Mouse (Mus musculus) heart, embryonic 13.5 days (tissue): Measurements from ENCODE around the gene Syn3. TPM values are rescaled to one million over a fixed set of nuclear protein-coding genes. Genes with fewer than 3 reads are reported as not detected.
"Not testable (repeated sequence)": the region's sequence is repeated elsewhere in the genome, so short reads cannot be mapped to it uniquely, and the experiment has no call there.

Experiments
- ATAC-seq: fragments of 200-750 bp; cut with Nextera tagmentation; 2 replicates; pipeline ENCODE4 v1.8.0; 2017; ENCODE audit warnings: moderate TSS enrichment; ENCODE audit not compliant: insufficient number of reproducible peaks, low FRiP score, low TSS enrichment; ENCODE audit errors: extremely low read depth
- H3K27ac ChIP-seq: fragments of 300-500 bp; sonication (generic); replicated peaks from 2 replicates; pipeline ENCODE4 v1.5.1; 2015; ENCODE audit warnings: moderate library complexity, mild to moderate bottlenecking, inconsistent platforms
- H3K27me3 ChIP-seq: fragments of 300-500 bp; sonication (generic); replicated peaks from 2 replicates; pipeline ENCODE4 v1.6.1; 2015; ENCODE audit warnings: mild to moderate bottlenecking, inconsistent platforms
- H3K36me3 ChIP-seq: fragments of 300-500 bp; sonication (generic); 2 replicates; pipeline ENCODE4 v1.6.1; 2015; ENCODE audit warnings: mild to moderate bottlenecking, inconsistent platforms
- H3K4me1 ChIP-seq: fragments of 300-500 bp; sonication (generic); 2 replicates; pipeline ENCODE4 v1.6.1; 2015; ENCODE audit warnings: inconsistent platforms
- H3K4me2 ChIP-seq: fragments of 300-500 bp; sonication (generic); 2 replicates; pipeline ENCODE4 v1.6.1; 2015; ENCODE audit warnings: inconsistent platforms, mild to moderate bottlenecking, moderate library complexity
- H3K4me3 ChIP-seq: fragments of 300-500 bp; sonication (generic); 2 replicates; pipeline ENCODE4 v1.5.1; 2015; ENCODE audit warnings: moderate library complexity, mild to moderate bottlenecking, inconsistent platforms
- H3K9ac ChIP-seq: fragments of 300-500 bp; sonication (generic); 2 replicates; pipeline ENCODE4 v1.6.1; 2015; ENCODE audit warnings: inconsistent platforms, mild to moderate bottlenecking, moderate library complexity
- H3K9me3 ChIP-seq: fragments of 300-500 bp; sonication (generic); 2 replicates; pipeline ENCODE4 v1.6.1; 2016; ENCODE audit warnings: inconsistent platforms
- WGBS: fragments of 180-500 bp; shearing (Covaris S2); methylation state at CpG from one replicate; pipeline ENCODE4 v1.1.7; 2015; ENCODE audit warnings: mixed read lengths; 5-methylcytosine and 5-hydroxymethylcytosine counted together
- polyA plus RNA-seq: library from polyadenylated mRNA; unstranded; fragments of >200 nt; fragmentation: Nextera tagmentation; extraction: Ambion mirVana; gene quantifications from 2 replicates; pipeline ENCODE4 v1.2.1, GENCODE M21; 2015

Syn3 gene
- polyA plus RNA-seq, 1 experiment from 2014 or later, result 1.5 TPM

DNA sequence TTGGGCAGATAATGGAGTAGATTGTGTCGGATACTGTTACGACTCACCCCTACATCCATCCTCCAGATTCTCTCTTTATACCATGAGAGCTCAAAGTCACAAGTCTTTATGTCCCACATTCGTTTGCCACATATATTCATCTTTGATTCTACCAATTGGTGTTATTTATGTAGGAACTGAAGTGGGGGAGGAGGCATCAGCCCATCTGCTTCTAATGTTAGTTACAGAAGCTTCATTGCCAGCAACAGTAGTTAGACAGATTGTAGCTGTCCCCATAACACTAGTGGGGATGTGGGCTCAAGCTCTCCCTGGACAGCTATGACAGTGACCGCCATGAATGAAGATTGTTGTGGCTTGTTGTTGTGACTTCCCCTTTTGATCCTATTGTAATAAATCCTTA is 59.1 kb downstream of the Syn3 start:
- no peaks in the 10 kb centered on the region; the same call in 1 of the 2 replicates for H3K27me3 ChIP-seq
- no peak for ATAC-seq
- H3K36me3 ChIP-seq, result no peaks in the 10 kb centered on the region
- no peak overlapping the region for H3K4me3 ChIP-seq
- no peaks in the 10 kb centered on the region for H3K4me1 ChIP-seq
- H3K9ac ChIP-seq, result no peak overlapping the region
- 75% methylated on average over 4 of the region's 4 CpGs for WGBS
- H3K9me3 ChIP-seq, result no peaks in the 10 kb centered on the region
- H3K4me2 ChIP-seq, result no peak overlapping the region
- no peak overlapping the region for H3K27ac ChIP-seq

DNA sequence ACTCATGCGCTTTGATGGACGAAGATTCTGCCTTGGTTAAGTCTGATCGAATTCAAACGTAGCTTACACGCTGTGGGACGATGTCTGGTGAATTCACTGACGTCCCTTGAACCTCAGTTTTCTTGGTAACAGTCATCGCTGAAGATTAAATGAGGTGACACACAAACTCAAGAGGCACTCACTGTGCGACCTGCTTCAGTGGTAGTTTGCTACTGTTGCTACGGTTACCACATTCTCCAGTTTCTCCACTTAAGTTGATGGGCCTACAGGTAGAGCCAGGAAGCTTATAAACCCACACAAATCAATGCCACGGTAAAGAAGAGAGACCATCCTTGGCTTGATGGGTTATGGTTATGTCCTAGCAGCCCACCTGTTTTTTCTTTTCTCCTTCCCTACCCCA is 61.4 kb downstream of the Syn3 start:
- ATAC-seq, result no peak
- 82% methylated on average over 11 of the region's 11 CpGs for WGBS
- Histone ChIP-seq H3K27ac (no peak overlapping the region), H3K4me3 (no peak overlapping the region), H3K4me2 (no peak overlapping the region), H3K27me3 (no peaks in the 10 kb centered on the region; the same call in 1 of the 2 replicates), H3K9ac (no peak overlapping the region), H3K9me3 (no peaks in the 10 kb centered on the region), H3K4me1 (no peaks in the 10 kb centered on the region), H3K36me3 (no peaks in the 10 kb centered on the region)

DNA sequence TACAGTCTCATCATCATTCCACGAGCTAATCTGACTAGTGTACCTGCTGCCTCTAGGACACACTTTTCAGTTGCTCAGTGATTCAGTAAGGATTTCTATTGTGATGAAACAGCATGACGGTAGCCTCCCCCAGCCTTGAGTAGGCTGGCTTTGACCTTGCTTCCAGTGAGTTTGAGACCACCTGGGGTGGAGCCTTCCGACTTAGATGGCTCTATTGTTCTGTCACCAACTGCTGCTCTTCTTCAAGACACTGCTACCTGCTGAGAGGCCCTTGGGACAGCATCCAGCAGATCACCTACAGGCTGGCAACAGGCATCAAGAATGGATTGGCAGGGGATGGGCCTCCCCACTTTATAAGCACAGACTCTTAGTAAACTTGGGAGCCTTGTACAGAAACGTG is 63.7 kb downstream of the Syn3 start:
- H3K27ac ChIP-seq, H3K36me3 ChIP-seq, H3K9me3 ChIP-seq, ATAC-seq, H3K4me1 ChIP-seq, H3K4me2 ChIP-seq, H3K9ac ChIP-seq, H3K4me3 ChIP-seq, H3K27me3 ChIP-seq: not testable (repeated sequence)
- 64% methylated on average over 4 of the region's 4 CpGs for WGBS

DNA sequence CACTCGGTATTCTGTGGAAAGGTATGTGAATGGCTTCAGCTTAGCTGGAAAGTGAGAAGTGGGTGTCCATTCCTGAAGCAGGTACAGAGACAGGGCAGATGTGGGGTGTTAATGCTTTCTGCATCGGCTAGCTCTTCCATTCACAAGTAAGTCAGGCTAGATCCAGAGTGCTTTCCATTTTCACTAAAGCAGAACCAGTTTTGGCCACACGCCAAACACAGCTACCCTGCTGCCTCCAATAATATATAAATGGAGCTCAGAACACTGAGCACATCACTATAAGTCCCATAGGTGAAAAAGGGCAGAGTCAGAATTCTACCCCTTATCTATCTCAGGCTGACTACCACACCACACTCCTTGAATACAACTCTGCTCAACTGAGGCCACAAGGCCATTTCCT is 69.0 kb downstream of the Syn3 start:
- no peak overlapping the region for H3K4me2 ChIP-seq
- H3K36me3 ChIP-seq, result no peaks in the 10 kb centered on the region
- H3K9me3 ChIP-seq, result no peaks in the 10 kb centered on the region
- no peak for ATAC-seq
- no peak overlapping the region for H3K4me3 ChIP-seq
- H3K27ac ChIP-seq, result no peak overlapping the region
- 63% methylated on average over 3 of the region's 3 CpGs for WGBS
- H3K27me3 ChIP-seq, result no peaks in the 10 kb centered on the region; the same call in 1 of the 2 replicates
- peaks cover 25% of the 10 kb centered on the region for H3K4me1 ChIP-seq
- no peak overlapping the region for H3K9ac ChIP-seq

DNA sequence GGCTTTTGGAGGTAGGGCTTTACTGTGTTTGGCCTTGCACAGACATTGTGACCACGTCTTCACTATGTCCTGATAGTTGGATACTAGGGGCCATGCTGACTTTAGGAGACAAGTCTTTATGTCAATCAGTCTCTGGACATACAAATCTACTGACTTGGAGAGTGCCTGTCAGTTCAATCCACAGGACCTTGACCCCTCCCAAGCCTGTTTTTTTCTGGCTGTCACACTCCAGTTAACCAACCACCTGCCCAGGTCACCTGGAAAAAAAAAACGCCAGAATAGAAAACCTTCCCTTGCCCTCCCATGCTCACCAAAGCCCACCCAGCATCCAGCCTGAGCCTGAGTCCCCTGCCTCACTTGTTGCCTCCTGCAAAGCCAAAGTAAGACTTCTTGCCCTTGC is 70.7 kb downstream of the Syn3 start:
- H3K4me3 ChIP-seq, result no peak overlapping the region
- H3K4me1 ChIP-seq, result peaks cover 25% of the 10 kb centered on the region
- no peaks in the 10 kb centered on the region for H3K36me3 ChIP-seq
- WGBS, result 65% methylated on average over 2 of the region's 2 CpGs
- H3K4me2 ChIP-seq, result no peak overlapping the region
- no peak overlapping the region for H3K27ac ChIP-seq
- no peak overlapping the region for H3K9ac ChIP-seq
- no peaks in the 10 kb centered on the region for H3K9me3 ChIP-seq
- ATAC-seq, result no peak
- H3K27me3 ChIP-seq, result no peaks in the 10 kb centered on the region

DNA sequence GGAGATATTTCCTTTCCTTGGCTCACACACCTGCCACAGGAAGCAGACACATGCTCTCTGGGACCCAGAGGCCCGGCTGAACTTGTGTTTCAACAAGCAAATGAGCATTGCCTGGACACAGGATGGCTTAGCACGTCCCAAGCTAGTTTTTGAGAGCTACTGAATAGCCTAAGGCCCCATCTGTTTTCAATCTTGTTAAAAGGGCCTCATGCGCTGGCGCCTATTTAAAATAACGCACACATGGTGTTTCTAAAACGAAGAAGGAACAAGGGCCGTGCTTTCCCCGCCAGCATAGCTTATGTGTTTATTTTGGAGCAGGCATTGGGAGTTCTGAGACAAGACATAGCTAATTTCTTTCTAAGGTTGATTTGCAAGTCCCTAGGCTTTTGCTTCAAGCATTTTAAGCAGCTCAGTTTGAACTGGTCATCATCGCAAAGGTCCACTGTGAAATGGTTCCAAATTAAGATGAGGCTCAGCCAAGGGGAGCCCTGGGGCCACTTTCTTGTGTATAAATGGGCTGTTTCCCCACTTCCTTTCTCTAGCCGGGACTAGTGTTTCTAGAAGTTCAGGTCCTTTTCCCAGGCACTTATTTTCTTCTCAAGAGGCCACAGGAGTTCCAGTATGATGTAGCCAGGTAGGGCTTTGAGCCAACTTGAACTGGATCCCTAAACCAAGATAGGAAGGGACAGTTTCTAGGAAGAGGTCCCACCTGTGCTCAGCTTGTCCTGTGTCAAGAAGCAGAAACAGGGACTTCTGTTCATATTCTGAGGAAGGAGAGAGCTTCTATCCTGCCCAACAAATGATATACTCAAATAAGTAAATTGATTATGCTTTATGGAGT is 72.8 kb downstream of the Syn3 start:
- H3K9ac ChIP-seq, result no peak overlapping the region
- H3K27me3 ChIP-seq, result no peaks in the 10 kb centered on the region
- 49% methylated on average over 10 of the region's 10 CpGs for WGBS
- H3K27ac ChIP-seq, result peak overlapping the region; percentile 74
- no peak overlapping the region for H3K4me2 ChIP-seq
- no peak overlapping the region for H3K4me3 ChIP-seq
- no peaks in the 10 kb centered on the region for H3K9me3 ChIP-seq
- no peaks in the 10 kb centered on the region for H3K36me3 ChIP-seq
- peaks cover 19% of the 10 kb centered on the region for H3K4me1 ChIP-seq
- no peak for ATAC-seq

DNA sequence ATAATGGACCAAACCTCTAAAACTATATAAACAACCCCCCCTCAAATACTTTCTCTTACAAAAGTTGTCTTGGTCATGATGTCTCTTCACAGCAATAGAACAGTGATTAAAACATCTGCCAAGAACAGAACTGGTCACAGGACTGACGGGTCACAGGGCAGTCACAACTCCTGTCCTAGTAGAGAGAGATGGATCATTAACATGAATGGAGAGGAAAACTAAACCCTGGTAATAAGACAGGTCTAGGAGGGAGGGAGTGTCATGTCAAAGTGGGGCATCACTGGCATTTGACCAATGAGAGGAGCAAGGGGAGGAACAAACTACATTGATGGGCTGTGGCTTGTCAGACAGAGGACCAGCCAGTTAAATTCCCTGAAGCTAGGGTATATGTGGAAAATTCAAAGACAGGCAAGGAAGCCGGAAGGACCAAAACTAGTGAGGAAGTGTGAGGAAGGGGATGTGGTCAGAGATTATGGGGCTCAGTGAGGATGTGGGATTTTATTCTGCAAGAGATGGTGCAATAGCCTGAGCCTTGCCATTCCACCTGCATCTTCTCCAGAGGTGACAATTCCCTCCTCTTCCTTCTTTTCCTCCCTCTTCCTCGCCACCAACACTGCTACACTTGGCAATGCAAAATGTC is 76.8 kb downstream of the Syn3 start:
- H3K9me3 ChIP-seq, result no peaks in the 10 kb centered on the region
- no peak for ATAC-seq
- no peak overlapping the region for H3K4me2 ChIP-seq
- H3K9ac ChIP-seq, result no peak overlapping the region
- H3K27ac ChIP-seq, result no peak overlapping the region
- H3K4me1 ChIP-seq, result peaks cover 41% of the 10 kb centered on the region
- no peaks in the 10 kb centered on the region for H3K36me3 ChIP-seq
- no peak overlapping the region for H3K4me3 ChIP-seq
- H3K27me3 ChIP-seq, result no peaks in the 10 kb centered on the region
- 74% methylated on average over 3 of the region's 3 CpGs for WGBS

DNA sequence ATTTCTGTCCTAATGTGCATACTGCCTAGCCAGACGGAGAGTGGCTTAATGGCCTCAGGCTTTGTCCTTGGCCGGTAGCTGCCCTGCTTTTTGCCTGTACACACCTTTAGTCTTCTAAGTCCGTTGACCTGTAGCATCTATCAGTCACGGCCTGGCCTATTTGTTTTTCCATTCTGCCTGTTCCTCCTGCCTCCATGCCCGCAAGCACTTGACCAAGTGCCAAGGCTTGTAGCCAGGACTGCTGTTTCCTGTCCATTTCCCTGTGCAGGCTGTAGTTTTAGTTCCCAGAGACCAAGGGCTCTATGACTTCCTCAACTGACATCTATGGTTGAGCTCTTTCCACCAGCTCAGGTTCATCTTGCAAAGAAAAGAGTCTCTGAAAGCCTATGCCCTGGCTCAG is 79.8 kb downstream of the Syn3 start:
- H3K4me2 ChIP-seq, result no peak overlapping the region
- no peaks in the 10 kb centered on the region for H3K27me3 ChIP-seq
- no peak for ATAC-seq
- peaks cover 39% of the 10 kb centered on the region for H3K4me1 ChIP-seq
- H3K9me3 ChIP-seq, result no peaks in the 10 kb centered on the region
- H3K9ac ChIP-seq, result no peak overlapping the region
- H3K36me3 ChIP-seq, result no peaks in the 10 kb centered on the region
- 60% methylated on average over 5 of the region's 5 CpGs for WGBS
- H3K4me3 ChIP-seq, result no peak overlapping the region
- peak overlapping the region; percentile 51; the same call in 1 of the 2 replicates for H3K27ac ChIP-seq

DNA sequence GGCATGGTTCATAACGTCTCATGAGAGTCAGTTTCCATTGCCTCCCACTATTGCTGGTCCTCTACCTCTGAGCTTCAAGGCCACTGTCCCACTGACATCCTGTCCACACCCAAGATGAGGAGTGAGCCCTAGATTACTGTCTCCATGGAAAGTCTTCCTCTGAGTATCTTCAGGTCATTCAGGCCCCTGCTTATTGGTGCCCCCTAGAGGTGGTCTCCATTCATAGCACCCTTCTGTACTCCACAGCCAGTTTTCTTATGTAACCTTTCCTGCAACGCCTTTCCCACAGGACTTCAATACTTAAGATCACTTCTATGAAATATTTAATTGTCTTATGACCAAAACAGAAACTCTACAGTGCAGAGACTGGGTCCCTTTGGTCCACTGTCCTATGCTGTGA is 80.4 kb downstream of the Syn3 start:
- H3K4me2 ChIP-seq, result no peak overlapping the region
- H3K9ac ChIP-seq, result no peak overlapping the region
- no peaks in the 10 kb centered on the region for H3K36me3 ChIP-seq
- H3K27me3 ChIP-seq, result no peaks in the 10 kb centered on the region
- H3K9me3 ChIP-seq, result no peaks in the 10 kb centered on the region
- H3K27ac ChIP-seq, result no peak overlapping the region
- 47% methylated on average over 2 of the region's 2 CpGs for WGBS
- H3K4me1 ChIP-seq, result peaks cover 39% of the 10 kb centered on the region
- ATAC-seq, result no peak
- no peak overlapping the region for H3K4me3 ChIP-seq

DNA sequence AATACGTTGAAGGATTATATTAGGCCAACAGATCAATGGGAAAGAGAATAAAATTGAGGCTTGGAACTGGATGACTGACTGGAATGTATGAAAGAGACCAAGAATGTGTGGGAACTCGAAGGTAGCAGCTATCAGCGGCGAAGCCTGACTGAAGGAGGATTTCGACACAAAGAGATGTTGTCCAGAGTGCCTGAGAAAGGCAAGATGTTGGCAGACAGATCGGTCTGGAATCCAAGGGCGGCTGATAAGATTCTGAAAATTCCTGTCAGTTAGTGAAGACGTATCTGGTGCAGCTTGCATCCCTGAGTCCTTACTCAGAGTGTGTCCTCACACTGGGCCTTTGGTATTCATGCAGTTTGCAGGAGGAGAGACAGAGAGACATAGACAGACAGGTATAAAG is 81.9 kb downstream of the Syn3 start:
- H3K27ac ChIP-seq, result peak overlapping the region; percentile 21; the same call in 1 of the 2 replicates
- no peak overlapping the region for H3K4me3 ChIP-seq
- H3K4me1 ChIP-seq, result peaks cover 39% of the 10 kb centered on the region
- H3K27me3 ChIP-seq, result no peaks in the 10 kb centered on the region
- H3K9me3 ChIP-seq, result no peaks in the 10 kb centered on the region
- H3K36me3 ChIP-seq, result no peaks in the 10 kb centered on the region
- H3K4me2 ChIP-seq, result no peak overlapping the region
- WGBS, result 25% methylated on average over 8 of the region's 8 CpGs
- no peak overlapping the region for H3K9ac ChIP-seq
- no peak for ATAC-seq

DNA sequence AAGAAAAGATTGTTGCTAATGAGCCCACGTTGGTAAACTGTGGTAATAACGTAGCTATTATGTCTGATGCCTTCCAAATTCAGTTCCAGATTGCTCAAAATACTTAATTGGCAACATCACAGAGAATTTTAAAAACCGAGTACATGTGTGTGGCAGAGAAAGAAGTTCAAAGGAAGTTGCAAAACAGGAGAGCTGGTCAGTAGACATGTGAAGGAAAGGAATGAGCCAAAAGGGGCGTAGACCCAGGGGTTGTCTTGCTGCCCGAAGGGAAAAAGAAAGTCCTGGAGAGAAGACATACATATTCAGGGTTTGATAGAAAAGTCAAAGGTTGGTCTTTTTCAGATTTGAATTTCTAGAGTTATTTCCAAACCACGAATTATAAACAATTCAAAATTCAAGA is 87.8 kb downstream of the Syn3 start:
- WGBS, result 79% methylated on average over 6 of the region's 6 CpGs
- Histone ChIP-seq H3K4me2 (no peak overlapping the region), H3K9ac (no peak overlapping the region), H3K36me3 (no peaks in the 10 kb centered on the region), H3K27ac (no peak overlapping the region), H3K4me1 (peaks cover 22% of the 10 kb centered on the region), H3K9me3 (no peaks in the 10 kb centered on the region), H3K27me3 (no peaks in the 10 kb centered on the region), H3K4me3 (no peak overlapping the region)
- no peak for ATAC-seq

DNA sequence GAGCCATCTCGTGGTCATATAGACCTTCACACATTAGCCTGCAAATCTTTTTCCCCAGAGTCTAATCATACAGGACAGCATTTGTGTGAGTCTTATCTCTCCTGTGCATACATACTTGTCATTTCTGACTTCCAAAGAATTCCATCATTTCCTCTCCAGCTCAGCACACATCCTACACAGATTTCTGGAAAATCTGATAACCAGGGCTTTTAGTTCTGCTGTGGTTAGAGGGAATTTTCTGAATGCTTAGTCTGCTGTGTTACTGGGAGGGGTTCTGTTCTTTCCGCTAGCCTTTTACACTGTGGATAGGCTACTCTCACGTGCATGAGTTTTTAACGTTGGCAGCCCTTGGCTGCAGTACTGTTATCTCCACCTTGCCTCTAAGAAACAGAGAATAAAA is 91.7 kb downstream of the Syn3 start:
- WGBS, result 18% methylated on average over 4 of the region's 4 CpGs
- ATAC-seq, result no peak
- H3K27ac ChIP-seq, result 0 out of 2 replicates have a peak overlapping the region, but pooled peaks have one; percentile 17

More for the DNA sequence above, 91.7 kb downstream of the Syn3 start:
- Histone ChIP-seq H3K4me3 (no peak overlapping the region), H3K36me3 (no peaks in the 10 kb centered on the region), H3K27me3 (no peaks in the 10 kb centered on the region), H3K9me3 (no peaks in the 10 kb centered on the region), H3K4me2 (no peak overlapping the region), H3K4me1 (peaks cover 15% of the 10 kb centered on the region), H3K9ac (no peak overlapping the region)
